Mouse (Mus musculus) spleen, adult 18-20 months (tissue): ENCODE measurements around the gene Tm9sf2.

Experiments used
- DNase-seq, 2 experiments: peaks; one replicate each; pipeline ENCODE4 v3.0.0; 2022; ENCODE audit warnings: mixed read lengths in 2 of 2

Tm9sf2 gene

DNA sequence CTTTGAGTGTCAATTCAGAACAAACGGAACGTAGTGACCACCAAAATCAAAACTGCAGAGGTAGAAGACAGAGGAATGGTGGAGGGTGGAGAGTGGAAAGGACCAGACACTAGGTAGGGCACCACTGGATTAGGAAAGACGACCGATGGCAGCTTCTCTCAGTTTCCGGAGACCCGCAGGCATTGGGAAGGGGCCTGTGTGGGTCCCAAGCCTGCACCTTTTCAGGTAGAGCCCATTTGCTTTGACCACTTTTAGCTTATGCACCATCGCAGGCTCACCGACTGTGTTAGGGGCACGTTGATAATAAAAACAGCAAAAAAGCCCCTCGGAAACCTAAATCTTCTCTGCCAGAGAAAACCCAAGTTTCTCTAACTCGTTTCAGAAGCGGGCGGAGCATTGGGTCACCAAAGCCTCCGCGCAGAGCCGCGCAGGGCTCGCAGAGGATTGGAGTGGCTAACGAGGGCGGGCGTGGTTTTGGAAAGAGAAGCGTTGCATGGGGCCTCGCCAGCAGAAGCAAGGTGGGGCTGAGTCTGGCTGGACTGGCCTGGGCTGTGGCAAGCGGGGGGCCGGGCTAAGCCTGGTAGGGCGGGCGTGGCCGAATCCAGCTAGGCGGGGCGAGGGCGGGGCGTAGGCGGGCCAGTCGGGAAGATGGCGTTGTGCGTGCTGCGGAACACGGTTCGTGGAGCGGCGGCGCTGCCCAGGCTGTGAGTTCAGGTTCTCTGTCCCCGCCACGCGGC, 74.4 kb downstream of the Tm9sf2 start, which contains the start of gene Clybl:
Clybl (plus strand) TSS at position 627 of the 737 bp plus-strand sequence.
- peak; percentile 87 to 97 for DNase-seq

DNA sequence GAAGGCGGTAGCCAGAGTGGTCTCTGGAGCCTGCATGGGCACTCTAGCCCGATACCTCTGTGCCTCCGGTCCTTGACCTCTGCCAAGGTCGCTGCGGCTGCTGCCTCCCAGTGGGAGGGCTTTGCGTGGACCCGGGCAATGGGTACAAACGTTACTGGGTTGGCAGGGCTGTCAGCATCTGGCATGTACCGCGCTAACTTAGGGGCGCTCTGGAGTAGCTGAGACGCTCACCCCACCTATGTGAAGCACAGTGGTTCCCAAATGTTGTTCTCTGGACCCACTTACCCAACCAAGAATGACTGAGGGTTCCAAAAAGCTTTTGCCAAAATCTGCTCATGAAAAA, 74.9 kb downstream of the Tm9sf2 start:
- DNase-seq = no peak

DNA sequence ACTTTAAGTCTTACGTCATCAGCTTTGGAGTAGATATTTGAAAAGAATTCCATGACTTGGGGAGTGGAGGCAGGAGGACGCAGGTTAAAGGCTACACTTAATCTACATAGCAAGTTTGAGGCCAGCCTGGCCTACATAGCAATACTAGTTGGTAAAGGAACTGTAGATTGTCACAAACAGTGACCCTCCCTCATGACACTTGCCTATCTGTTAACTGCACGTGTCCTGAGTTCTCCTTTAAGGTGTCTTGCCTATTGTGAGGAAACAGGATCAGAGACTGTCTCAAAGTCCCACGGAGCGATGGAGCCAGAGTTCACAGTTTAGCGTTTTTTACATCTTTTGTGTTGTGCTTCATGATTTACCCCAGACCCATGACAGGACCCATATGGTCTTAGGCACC, 75.4 kb downstream of the Tm9sf2 start:
- DNase-seq = no peak

DNA sequence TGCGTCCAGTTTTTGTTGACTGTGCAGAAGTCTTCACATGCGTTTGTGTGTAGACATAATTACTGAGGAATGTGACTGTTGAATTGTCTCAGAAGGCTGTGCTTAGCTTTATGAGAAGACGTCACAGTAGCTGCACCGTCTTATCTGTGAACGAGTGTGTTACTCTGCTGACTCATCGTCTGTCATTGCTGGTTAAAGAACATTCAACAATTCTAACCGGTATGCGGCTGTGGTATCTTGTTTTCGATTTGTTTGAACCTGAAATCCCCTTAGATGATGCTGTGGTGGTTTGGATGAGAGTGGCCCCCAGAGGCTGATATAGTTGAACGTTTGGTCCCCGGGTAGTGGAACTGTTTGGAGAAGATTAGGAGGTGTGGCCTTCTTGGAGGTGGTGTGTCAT, 77.1 kb downstream of the Tm9sf2 start:
- DNase-seq = no peak

DNA sequence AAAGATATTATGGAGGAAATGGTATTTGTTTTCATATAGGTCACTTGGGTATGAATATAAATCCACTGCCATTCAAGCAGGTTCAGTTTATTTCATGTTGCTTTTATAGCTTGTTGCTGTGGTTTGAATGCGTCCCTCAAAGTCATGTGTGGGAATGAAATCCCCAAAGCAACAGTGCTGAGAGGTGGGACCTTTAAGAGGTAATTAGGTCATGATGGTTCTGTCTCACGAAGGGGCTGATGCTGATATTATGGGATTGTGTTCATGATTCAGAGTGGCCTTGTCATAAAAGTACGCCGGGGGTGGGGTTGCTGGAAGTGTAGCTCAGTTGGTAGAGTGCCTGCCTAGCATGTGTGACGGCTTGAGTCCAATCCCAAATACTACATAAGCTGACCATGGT, 81.4 kb downstream of the Tm9sf2 start:
- no peak for DNase-seq

DNA sequence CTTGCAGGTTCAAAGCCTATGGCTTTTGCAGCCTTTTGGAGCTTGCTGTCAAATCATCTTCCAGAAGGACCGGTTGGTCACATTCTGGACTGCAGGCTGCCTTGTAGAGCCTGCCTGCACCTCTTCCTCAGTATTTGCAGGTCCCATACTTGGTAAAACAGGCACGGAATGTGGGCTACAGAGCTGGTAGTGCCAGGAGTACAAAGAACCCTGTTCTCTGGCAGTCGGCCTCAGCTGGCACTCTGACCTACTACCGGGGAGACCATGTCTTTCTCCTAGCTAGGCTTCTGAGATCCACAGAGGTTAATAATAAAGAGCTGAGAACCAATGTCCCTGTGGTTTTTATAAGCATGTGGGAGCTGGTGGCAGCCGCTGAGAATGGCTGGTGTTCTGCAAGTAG, 83.1 kb downstream of the Tm9sf2 start:
- no peak for DNase-seq

DNA sequence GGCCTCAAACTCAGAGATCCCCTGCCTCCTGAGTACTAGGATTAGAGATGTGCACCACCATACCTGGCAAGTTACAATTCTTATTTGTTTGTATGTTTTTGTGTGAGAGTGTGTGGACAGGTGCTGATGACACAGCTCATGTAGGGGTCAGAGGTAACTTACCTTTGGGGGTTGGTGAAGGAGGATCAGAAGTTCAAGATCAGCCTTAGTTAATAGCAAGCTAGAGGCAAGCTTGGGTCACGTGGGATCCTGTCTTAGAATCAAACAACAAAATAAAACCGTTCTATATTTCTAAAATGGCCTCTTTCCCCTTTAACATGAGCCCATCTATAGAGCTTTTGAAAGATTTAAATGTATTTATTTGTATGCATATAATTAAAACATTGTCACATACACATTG, 83.7 kb downstream of the Tm9sf2 start:
- no peak for DNase-seq

DNA sequence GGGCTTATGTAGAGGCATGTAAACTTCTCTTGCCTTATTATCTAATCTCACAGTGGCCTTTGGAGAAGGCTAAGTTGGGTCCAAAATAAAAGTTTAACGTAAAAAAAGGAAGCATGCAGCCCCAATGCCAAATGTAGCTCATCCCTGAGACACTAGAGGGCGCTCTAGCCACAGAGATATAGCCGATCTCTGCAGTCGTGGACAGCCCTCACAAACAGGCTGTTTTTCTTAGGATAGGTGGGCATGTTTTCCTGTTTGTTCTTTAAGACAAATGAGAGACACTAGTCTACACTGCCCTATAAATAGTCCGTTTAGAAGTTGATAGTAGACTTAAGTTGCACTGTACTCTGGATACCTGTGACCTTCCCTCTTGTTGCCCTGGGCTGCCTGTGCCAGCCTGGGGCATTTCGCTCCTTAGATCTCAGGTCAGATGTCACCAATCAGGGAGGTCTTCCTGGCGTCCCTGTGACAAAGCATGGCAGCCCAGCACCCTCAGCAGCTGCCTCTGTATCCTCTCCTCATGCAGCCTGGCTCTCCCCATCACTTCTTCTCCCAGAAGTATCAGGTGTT, 84.2 kb downstream of the Tm9sf2 start:
- peak in 1 of 2 experiments; percentile 62 for DNase-seq

DNA sequence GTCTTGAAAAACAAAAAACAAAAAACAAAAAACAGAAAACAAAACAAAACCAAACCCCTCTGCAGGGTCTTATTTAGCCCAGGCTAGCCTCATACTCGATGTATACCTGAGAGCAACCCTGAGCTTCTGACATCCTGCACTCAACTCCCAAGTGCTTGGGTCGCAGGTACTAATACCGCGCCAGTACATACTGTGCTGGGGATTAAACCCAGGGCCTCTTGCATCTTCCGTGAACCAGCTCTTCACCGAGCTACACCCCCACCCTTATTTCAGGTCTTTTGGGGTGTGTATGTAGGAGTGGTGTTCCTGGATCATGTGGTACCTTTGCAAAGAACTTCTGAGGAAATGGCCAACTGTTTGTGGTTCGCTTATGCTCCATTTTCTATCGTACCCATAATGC, 87.8 kb downstream of the Tm9sf2 start:
- no peak for DNase-seq

DNA sequence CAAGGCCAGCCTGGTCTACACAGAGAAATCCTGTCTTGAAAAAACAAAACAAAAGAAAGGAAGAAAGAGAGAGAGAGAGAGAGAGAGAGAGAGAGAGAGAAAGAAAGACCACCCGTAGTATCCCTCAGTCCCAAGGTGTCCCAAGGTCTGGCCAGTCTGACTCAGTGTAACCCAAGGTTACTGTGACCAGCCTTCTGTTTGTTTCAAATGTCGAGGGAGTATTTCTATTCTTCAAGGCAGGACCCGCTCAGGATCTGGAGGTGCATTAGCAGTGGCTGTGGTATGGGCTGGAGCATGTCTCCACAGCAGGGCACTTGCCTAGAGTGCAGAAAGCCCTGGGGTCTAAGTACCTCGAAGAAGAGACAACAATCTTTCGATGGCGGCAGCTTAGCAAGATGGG, 90.0 kb downstream of the Tm9sf2 start:
- DNase-seq = no peak

DNA sequence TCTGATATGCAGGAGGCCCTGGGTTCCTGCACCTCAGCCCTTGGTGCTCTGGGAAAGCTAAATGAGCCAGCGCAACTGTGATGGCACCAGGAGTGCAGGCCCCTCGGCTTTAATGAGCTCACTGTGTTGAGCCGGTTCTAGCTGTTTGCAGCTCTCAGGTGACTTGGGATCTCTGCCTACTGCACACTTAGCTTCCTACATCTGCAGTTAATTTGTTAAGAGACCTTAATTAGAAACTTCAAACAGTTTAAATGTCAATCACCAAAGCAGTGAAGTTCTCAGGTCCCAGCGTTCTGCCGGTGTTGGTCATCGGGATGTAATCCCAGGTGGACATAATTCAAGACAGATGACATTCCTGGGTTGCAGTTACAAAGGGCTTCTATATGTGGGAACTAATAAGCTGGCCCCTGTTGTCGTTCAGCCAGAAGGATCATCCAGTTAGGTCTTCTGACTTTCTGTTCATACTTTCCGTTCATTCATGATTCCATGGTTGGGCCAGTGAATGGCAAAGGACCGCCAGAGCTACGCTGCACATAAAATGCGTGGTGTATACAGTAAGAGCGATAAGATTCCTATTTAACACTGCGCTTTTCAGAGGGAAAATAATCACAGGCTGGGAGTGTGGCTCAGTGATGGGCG, 93.5 kb downstream of the Tm9sf2 start:
- no peak for DNase-seq

DNA sequence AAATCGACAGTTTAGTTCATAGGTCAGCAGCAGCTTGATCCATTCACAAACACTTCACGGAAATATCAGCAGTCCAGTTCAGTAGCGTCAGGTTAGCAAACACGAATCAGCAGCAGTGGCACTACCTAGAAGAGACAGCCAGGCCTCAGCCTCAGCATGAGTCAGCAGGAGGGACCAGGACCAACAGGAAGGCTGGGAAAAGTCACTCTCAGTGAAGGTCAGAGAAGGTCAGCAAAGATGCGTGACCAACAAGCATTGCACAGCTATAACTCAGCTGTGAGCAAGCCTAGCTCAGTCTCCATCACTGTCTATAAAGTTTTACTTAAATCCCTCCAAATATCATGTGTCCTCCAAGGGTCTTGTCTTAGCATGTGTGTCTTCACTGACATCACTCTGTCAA, 102.3 kb downstream of the Tm9sf2 start:
- no peak for DNase-seq
